Mouse (Mus musculus): ENCODE data around the gene Rspo3.
A peak's percentile ranks its signal among the peaks of the same experiment; 100 is the strongest.

Rspo3 gene

GRCm38 (mm10) chr10:29535546-29536260 lies at the start of gene Rspo3:
Gene Rspo3, minus strand, starts transcription at chr10:29535867.
- DNase-seq: peak; percentile 65

DNA sequence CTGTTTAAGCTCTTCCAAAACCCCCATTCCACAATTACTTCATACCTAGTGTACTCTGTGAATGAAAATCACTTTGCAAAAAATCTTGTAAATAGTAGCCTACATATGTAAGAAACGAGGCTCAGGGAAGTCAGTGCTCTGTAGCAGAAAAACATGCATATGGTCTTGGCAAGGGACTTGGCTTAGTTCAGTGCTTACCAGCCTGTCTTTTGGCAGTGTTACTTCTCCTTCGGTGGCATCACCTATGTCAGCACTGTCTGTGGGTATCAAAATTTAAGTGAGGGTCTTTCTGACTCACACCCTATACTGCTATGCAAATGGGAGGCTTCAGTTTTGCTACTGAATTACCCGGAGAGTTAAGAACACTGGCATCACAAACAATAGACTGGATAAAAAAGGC lies 46.3 kb upstream of the Rspo3 start:
- DNase-seq: no peak

DNA sequence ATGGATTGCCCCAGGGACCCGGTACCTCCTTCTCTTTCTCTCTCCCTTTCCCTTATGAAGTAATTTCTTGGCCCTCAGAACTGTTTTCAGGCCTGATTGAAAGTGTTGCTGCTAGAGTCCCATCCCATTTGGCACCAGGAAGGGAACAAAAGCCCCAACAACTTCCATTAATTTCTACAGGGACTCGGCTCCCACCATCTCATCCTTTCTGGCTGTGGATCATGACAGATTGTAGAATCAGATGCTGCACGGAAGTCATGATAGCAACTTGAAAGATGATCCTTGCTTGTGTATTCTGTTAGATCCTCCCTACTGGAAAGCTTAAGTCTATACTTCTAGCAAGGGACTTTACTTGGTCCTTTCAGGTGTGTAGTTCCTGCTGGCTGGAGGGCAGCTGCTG lies 45.8 kb upstream of the Rspo3 start:
- DNase-seq: no peak

- DNase-seq: no peak
Observed at GRCm38 (mm10) chr10:29555983-29556382, 20.3 kb upstream of the Rspo3 start.

DNA sequence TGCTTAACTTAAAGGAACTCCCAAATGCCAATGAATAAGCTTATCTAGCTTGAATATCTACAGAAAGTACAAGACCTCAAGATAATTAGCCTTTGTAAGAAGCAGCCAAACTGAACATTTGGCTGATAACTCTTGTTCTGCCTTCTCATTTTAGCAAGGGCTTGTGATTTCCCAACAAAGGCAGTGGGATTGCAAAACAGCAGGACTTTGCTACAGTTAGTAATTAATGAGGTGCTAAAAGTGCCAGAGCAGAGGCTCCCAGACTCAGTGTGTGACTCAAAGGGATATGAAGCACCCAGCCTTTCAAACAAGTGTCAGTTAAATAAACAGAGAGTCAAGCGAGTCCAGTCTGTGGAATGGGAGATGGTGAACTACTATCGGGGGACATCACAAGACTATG lies 18.7 kb upstream of the Rspo3 start:
- DNase-seq: no peak

DNA sequence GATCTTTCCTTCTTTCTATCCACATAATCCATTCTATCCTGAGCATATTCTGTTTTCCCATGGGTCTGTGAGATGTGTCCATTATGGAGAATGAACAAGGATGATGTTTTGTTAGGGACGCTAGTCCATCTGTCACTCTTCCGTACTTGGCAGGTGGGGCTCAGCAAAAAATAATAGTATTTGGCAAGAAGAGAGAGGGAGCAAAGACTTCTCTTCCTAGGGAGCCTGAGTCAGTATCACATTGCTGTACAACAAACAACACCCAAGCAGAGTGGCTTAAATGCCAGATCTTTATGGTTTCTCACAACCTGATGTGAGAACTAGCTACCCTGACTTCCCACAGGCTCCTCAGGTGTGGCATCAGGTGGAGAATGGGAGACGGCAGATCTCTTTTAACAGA lies 7.3 kb upstream of the Rspo3 start:
- no peak for DNase-seq

DNA sequence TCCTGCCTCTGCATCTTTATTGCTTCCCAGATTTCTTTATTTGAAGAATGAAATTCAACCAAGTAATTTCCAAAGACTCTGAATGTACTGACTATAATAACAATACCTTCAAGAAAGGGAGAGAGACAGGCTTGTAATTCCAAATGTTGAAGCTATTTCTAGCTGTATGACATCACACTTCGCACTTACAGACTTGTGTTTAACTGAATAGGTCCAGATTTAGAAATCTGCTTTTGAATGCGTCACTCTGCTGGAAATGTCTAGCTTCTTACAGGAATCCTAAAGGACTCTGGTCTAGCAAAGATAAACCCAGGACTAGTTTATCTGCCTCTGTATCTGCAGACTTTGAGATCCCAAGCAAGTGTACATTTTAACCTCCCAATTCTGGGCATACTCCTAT lies 3.8 kb upstream of the Rspo3 start:
- DNase-seq: no peak

GRCm38 (mm10) chr10:29538791-29539190 lies 3.1 kb upstream of the Rspo3 start:
- no peak for DNase-seq

- DNase-seq: no peak
Observed at GRCm38 (mm10) chr10:29534830-29535227, 838 bp downstream of the Rspo3 start.

- DNase-seq: peak; percentile 30
Observed at GRCm38 (mm10) chr10:29533846-29534829, 1.5 kb downstream of the Rspo3 start.

DNA sequence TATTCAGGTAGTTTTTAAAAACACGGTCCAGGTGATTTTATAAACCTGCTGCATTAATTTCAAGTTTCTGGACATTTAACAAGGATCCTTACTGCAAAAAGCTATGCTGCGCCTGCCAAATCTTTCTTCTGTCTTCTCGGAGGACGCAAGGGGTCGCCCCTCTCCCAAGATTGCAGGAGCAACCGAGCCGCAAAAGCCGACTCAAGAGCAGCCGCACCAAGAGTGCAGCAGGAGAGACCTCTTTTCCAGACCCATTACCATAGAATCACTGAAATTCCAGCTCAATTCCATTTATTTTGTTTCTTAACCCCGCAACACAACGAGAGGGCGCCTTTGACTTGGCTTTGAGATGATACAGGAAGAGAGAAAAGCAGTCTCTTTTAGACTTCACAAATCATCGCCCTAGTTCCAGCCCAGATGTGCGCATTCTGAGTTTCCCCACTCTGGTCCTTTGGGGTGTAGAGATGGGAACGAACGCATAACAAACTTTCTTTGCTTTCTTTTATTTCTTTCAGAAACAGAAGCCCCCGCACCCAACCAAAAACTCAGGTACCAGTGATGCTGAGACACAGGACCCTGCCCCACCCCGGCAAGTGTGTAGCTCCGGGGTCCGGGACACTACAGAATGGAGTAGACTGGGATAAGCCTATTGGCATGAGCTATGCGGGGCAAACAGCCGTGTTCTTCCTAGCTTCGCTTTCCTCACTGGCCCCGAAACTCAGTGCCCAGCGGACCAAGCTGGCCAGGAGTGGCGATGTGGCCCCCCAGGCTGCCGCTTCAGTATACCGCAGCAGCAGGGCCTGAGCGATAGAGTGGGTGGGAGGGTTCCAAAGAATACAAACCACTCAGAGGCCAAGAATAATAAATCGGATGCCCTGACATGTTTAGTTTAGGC lies 2.6 kb downstream of the Rspo3 start:
- DNase-seq: peak; percentile 85

DNA sequence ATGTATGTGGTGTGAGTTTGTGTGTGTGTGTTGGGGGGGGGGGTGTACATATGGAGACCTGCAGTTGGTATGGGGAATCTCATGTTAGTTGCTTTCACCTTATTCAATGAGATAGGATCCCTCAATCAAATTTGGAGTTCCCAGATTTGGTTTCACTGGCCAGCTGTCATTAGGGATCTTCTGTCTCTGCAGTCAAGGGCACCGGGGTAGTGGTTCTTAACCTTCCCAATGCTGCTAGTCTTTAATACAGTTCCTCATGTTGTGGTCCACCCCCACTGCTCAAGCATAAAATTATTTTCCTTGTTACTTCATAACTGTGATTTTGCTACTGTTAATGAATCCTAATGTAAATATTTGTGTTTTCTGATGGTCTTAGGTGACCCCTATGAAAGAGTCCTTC lies 22.1 kb downstream of the Rspo3 start:
- DNase-seq: no peak

- DNase-seq: no peak
Observed at GRCm38 (mm10) chr10:29508167-29508566, 27.5 kb downstream of the Rspo3 start.

DNA sequence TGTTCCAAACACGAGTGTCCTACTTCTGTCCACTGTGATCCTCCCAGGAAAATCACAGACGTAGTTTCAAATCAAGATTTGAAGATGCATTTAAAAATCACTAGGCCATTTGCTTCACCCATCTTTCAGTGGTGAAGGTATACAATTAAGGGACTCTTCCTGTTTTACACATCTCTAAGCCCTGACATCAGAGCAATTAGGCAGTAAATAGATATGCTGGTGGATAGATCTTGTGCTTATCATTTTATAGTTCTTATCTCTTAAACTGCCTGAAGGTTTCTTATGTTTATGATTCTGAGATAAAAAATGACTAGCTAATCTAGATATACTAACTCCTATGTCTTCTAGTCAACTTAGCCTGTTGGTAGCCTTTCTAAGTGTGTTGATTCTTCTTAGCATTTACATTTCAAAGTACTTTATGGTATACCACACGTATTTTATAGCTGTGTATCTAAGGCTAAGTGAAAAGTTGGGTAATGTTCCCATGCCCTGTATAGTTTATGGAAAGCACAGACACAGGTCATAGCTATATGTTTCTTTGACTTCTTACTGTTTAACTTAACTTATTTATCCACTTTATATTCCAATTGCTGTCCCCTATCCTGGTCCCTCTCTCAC lies 38.4 kb downstream of the Rspo3 start:
- no peak for DNase-seq

GRCm38 (mm10) chr10:29493996-29494395 lies 41.7 kb downstream of the Rspo3 start:
- DNase-seq: no peak

DNA sequence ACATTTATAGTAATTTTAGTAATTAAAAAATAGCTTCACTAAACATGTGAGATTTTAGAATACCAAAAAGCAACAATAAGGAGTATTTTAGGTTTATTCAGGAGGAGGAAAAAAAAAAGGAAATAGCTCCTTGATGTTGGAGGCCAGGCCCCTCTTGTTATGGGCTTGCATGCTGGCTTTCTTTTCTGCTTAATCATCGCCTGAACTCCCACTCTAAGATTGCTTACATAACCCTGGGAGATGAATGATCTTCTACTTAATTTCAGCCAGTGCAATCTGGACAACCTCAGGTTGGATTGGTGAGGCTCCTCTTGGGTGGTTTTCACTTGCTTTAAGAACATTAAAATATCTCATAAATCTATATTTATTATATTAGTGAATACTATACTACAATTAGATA lies 54.7 kb downstream of the Rspo3 start:
- no peak for DNase-seq

GRCm38 (mm10) chr10:29479401-29479800 lies 56.3 kb downstream of the Rspo3 start:
- no peak for DNase-seq

- DNase-seq: no peak
Observed at GRCm38 (mm10) chr10:29470454-29470853, 65.2 kb downstream of the Rspo3 start.

- DNase-seq: no peak
Observed at GRCm38 (mm10) chr10:29460100-29460499, 75.6 kb downstream of the Rspo3 start.

- DNase-seq: no peak
Observed at GRCm38 (mm10) chr10:29459632-29460031, 76.0 kb downstream of the Rspo3 start.

- no peak for DNase-seq
Observed at GRCm38 (mm10) chr10:29445076-29445475, 90.6 kb downstream of the Rspo3 start.

- DNase-seq: no peak
Observed at GRCm38 (mm10) chr10:29441297-29441696, 94.4 kb downstream of the Rspo3 start.

Data from right cerebral cortex, postnatal 25 days (tissue).